Mouse (Mus musculus) stomach, embryonic 14.5 days (tissue): ENCODE data around the gene Rtn2. TPM values are rescaled to one million over a fixed set of nuclear protein-coding genes. Genes with fewer than 3 reads are reported as not detected.

Experiments used
- ATAC-seq: fragments of 200-750 bp; cut with Nextera tagmentation; 2 replicates; pipeline ENCODE4 v1.8.0; 2017; ENCODE audit warnings: low read depth, moderate TSS enrichment; ENCODE audit not compliant: insufficient number of reproducible peaks, insufficient read depth, low FRiP score
- H3K27ac ChIP-seq: fragments of 300-500 bp; sonication (generic); 2 replicates; pipeline ENCODE4 v1.5.1; 2014; ENCODE audit warnings: mild to moderate bottlenecking, low read length, moderate library complexity, mixed read lengths
- H3K27me3 ChIP-seq: fragments of 300-500 bp; sonication (generic); 2 replicates; pipeline ENCODE4 v1.6.1; 2014; ENCODE audit warnings: low read length, control low read depth, mixed read lengths; ENCODE audit not compliant: control insufficient read depth, insufficient read depth
- H3K36me3 ChIP-seq: fragments of 300-500 bp; sonication (generic); 2 replicates; pipeline ENCODE4 v1.6.1; 2014; ENCODE audit warnings: mild to moderate bottlenecking, control low read depth, low read length, moderate library complexity, mixed read lengths; ENCODE audit not compliant: control insufficient read depth, insufficient read depth
- H3K4me1 ChIP-seq: fragments of 300-500 bp; sonication (generic); 2 replicates; pipeline ENCODE4 v1.6.1; 2014; ENCODE audit warnings: low read length, control low read depth, mixed read lengths; ENCODE audit not compliant: control insufficient read depth, insufficient read depth
- H3K4me2 ChIP-seq: fragments of 300-500 bp; sonication (generic); replicated peaks from 2 replicates; pipeline ENCODE4 v1.6.1; 2014; ENCODE audit warnings: low read depth, low read length, control low read depth
- H3K4me3 ChIP-seq: fragments of 300-500 bp; sonication (generic); 2 replicates; pipeline ENCODE4 v1.5.1; 2014; ENCODE audit warnings: low read depth, low read length, control low read depth
- H3K9ac ChIP-seq: fragments of 300-500 bp; sonication (generic); replicated peaks from 2 replicates; pipeline ENCODE4 v1.6.1; 2014; ENCODE audit warnings: low read depth, mild to moderate bottlenecking, control low read depth, low read length, moderate library complexity, mixed read lengths
- H3K9me3 ChIP-seq: fragments of 300-500 bp; sonication (generic); 2 replicates; pipeline ENCODE4 v1.6.1; 2016; ENCODE audit warnings: low read depth, low read length, control low read depth; ENCODE audit not compliant: control insufficient read depth
- WGBS: fragments of 180-500 bp; shearing (Covaris S2); extraction: QIAGEN DNeasy Blood & Tissue Kit; methylation state at CpG from one replicate; pipeline ENCODE4 v1.1.7; 2014; 5-methylcytosine and 5-hydroxymethylcytosine counted together
- polyA plus RNA-seq: library from polyadenylated mRNA; unstranded; fragments of >200 nt; fragmentation: Nextera tagmentation; extraction: Ambion mirVana; gene quantifications from 2 replicates; pipeline ENCODE4 v1.2.1, GENCODE M21; 2014

Rtn2 gene
- polyA plus RNA-seq, 1 experiment from 2014 or later = 13.9 TPM

- no peak for ATAC-seq
- H3K4me3 ChIP-seq = no peak overlapping the region
- 38% methylated on average over 5 of the region's 5 CpGs for WGBS
These were observed 31.6 kb downstream of the Rtn2 start for GRCm38 (mm10) chr7:19314033-19314432.

GRCm38 (mm10) chr7:19316451-19317161, 34.2 kb downstream of the Rtn2 start:
- H3K4me1 ChIP-seq = 0 out of 2 replicates have a peak, but pooled peaks cover 3% of the 10 kb centered on the region
- no peak overlapping the region for H3K27ac ChIP-seq
- 46% methylated on average over 14 of the region's 14 CpGs for WGBS
- ATAC-seq = no peak
- H3K36me3 ChIP-seq = no peaks in the 10 kb centered on the region
- H3K4me2 ChIP-seq = no peak overlapping the region
- H3K4me3 ChIP-seq = no peak overlapping the region
- no peak overlapping the region for H3K9ac ChIP-seq
- H3K9me3 ChIP-seq = no peaks in the 10 kb centered on the region
- no peaks in the 10 kb centered on the region for H3K27me3 ChIP-seq

More at GRCm38 (mm10) chr7:19314033-19314432, 31.6 kb downstream of the Rtn2 start:
- H3K9me3 ChIP-seq = no peaks in the 10 kb centered on the region
- no peak overlapping the region for H3K9ac ChIP-seq
- H3K27ac ChIP-seq = no peak overlapping the region
- H3K36me3 ChIP-seq = no peaks in the 10 kb centered on the region
- no peak overlapping the region for H3K4me2 ChIP-seq
- no peaks in the 10 kb centered on the region for H3K27me3 ChIP-seq
- peaks cover 4% of the 10 kb centered on the region; the same call in 1 of the 2 replicates for H3K4me1 ChIP-seq

GRCm38 (mm10) chr7:19318201-19318600, 35.8 kb downstream of the Rtn2 start:
- no peak overlapping the region for H3K4me3 ChIP-seq
- H3K9ac ChIP-seq = no peak overlapping the region
- ATAC-seq = no peak
- WGBS = 79% methylated on average over 2 of the region's 2 CpGs
- no peak overlapping the region for H3K27ac ChIP-seq
- no peaks in the 10 kb centered on the region for H3K9me3 ChIP-seq
- 0 out of 2 replicates have a peak, but pooled peaks cover 3% of the 10 kb centered on the region for H3K4me1 ChIP-seq
- no peaks in the 10 kb centered on the region for H3K36me3 ChIP-seq
- no peak overlapping the region for H3K4me2 ChIP-seq
- H3K27me3 ChIP-seq = no peaks in the 10 kb centered on the region

GRCm38 (mm10) chr7:19318676-19319075, 36.3 kb downstream of the Rtn2 start:
- no peaks in the 10 kb centered on the region for H3K36me3 ChIP-seq
- H3K4me1 ChIP-seq = 0 out of 2 replicates have a peak, but pooled peaks cover 3% of the 10 kb centered on the region
- H3K27me3 ChIP-seq = no peaks in the 10 kb centered on the region
- no peak overlapping the region for H3K4me2 ChIP-seq
- no peak overlapping the region for H3K9ac ChIP-seq
- H3K9me3 ChIP-seq = no peaks in the 10 kb centered on the region
- no peak overlapping the region for H3K4me3 ChIP-seq
- H3K27ac ChIP-seq = no peak overlapping the region
- WGBS = 74% methylated on average over 7 of the region's 7 CpGs
- ATAC-seq = no peak

GRCm38 (mm10) chr7:19319458-19319857, 37.0 kb downstream of the Rtn2 start:
- no peak overlapping the region for H3K27ac ChIP-seq

GRCm38 (mm10) chr7:19319906-19320305, 37.5 kb downstream of the Rtn2 start:
- peak overlapping the region; percentile 42 for H3K4me3 ChIP-seq
- no peaks in the 10 kb centered on the region for H3K36me3 ChIP-seq
- H3K4me1 ChIP-seq = 0 out of 2 replicates have a peak, but pooled peaks cover 3% of the 10 kb centered on the region
- under 1% methylated on average over 41 of the region's 41 CpGs for WGBS
- H3K27me3 ChIP-seq = no peaks in the 10 kb centered on the region
- H3K9ac ChIP-seq = peak overlapping the region; percentile 30; the same call in 1 of the 2 replicates
- ATAC-seq = peak; percentile 93
- H3K9me3 ChIP-seq = no peaks in the 10 kb centered on the region
- no peak overlapping the region for H3K27ac ChIP-seq
- H3K4me2 ChIP-seq = peak overlapping the region; percentile 78

More at GRCm38 (mm10) chr7:19319458-19319857, 37.0 kb downstream of the Rtn2 start:
- Histone ChIP-seq H3K4me2 (peak overlapping the region; percentile 78), H3K36me3 (no peaks in the 10 kb centered on the region), H3K9me3 (no peaks in the 10 kb centered on the region), H3K9ac (peak overlapping the region; percentile 30; the same call in 1 of the 2 replicates), H3K4me3 (peak overlapping the region; percentile 42), H3K27me3 (no peaks in the 10 kb centered on the region), H3K4me1 (0 out of 2 replicates have a peak, but pooled peaks cover 3% of the 10 kb centered on the region)
- ATAC-seq = peak; percentile 30
- 15% methylated on average over 9 of the region's 9 CpGs for WGBS

- no peaks in the 10 kb centered on the region for H3K36me3 ChIP-seq
- H3K27ac ChIP-seq = no peak overlapping the region
- H3K27me3 ChIP-seq = no peaks in the 10 kb centered on the region
- 33% methylated on average over 7 of the region's 7 CpGs for WGBS
- H3K4me3 ChIP-seq = 0 out of 2 replicates have a peak overlapping the region, but pooled peaks have one; percentile 42
- no peak overlapping the region for H3K9ac ChIP-seq
- H3K4me1 ChIP-seq = 0 out of 2 replicates have a peak, but pooled peaks cover 3% of the 10 kb centered on the region
- H3K9me3 ChIP-seq = no peaks in the 10 kb centered on the region
- peak overlapping the region; percentile 78 for H3K4me2 ChIP-seq
- no peak for ATAC-seq
These were observed 38.2 kb downstream of the Rtn2 start for GRCm38 (mm10) chr7:19320637-19321036.

GRCm38 (mm10) chr7:19321464-19321863, 39.0 kb downstream of the Rtn2 start:
- no peak overlapping the region for H3K4me2 ChIP-seq

More at GRCm38 (mm10) chr7:19321464-19321863, 39.0 kb downstream of the Rtn2 start:
- H3K4me1 ChIP-seq = peaks cover 8% of the 10 kb centered on the region
- WGBS = 52% methylated on average over 5 of the region's 5 CpGs
- H3K4me3 ChIP-seq = no peak overlapping the region
- H3K9me3 ChIP-seq = no peaks in the 10 kb centered on the region
- ATAC-seq = no peak
- no peak overlapping the region for H3K27ac ChIP-seq
- no peaks in the 10 kb centered on the region for H3K36me3 ChIP-seq
- H3K9ac ChIP-seq = no peak overlapping the region
- no peaks in the 10 kb centered on the region for H3K27me3 ChIP-seq
